Mouse (Mus musculus) naive thymus-derived CD4-positive, alpha-beta T cell, adult 2 months (primary cell): ENCODE data around the gene Arhgap19.

Source experiments
- DNase-seq: peaks from one replicate; pipeline ENCODE4 v3.0.0-alpha.2; 2011; ENCODE audit warnings: low read depth

The Arhgap19 gene

GRCm38 (mm10) chr19:41738429-41738805 lies 63.4 kb downstream of the Arhgap19 start:
- no peak for DNase-seq

DNA sequence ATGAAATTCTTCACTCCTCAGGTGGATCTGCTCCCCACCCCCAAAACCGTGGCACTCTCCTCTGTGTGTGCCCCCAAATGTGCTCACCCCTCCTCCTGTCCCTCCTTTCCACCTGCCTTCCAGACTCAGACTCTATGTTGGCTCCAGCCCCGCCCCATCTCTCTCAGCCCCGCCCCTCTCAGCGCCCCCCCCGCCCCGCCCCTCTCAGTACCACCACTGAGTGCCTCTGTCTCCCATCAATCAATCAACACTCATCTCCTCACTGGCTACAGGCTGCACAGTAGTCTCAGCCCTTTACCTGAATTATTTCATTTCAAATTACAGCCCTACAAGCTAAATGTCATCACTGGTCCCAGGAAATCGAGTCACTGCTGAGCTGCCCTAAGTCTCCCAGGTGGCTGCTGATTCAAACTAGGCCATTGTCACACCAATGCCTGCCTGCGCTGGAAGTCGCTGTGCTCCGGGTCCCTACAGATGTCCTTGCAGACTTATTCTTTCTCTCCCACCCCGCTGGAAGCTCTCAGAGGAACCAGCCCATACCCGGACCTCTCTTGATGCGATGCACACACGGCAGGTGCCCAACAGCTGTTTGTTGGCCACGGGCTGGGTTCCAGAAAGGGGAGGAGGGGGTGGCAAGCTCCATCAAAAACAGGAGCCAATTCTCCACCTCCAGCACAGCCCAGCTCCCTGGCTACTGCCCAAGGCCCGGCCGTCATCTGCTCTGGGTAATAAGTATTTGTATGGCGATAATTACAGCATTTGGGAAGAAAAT lies 64.0 kb downstream of the Arhgap19 start:
- no peak for DNase-seq

GRCm38 (mm10) chr19:41734685-41735084 lies 67.2 kb downstream of the Arhgap19 start:
- DNase-seq = no peak

- DNase-seq = no peak
Observed at GRCm38 (mm10) chr19:41725491-41725890, 76.4 kb downstream of the Arhgap19 start.

DNA sequence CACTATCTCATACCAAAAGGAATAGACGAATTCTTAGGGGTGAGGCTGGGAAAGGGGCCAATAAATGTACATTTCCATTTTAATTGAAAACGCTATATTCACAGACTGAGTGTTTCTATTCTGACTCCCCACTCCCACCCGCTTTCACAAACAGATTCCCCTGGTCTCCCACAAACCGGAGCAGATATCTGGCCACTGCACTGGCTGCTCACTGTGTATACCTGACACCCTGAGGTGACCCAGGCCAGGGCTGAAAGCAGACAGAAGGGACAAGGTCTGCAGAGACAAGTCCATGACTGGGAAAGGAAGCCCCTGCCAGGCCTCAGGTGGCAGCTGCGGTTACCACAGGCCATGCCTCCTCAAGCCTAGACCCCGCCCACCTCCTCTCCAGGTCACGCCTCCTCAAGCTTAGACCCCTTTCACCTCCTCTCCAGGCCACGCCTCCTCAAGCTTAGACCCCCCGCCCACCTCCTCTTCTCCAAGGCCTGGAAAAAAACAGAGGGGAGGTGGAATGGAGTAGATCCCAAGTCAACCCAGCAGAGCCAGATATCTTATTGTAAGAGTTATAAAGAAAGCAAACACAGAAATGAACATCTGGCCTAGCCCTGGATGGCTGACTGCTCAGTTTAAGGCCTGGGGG lies 76.9 kb downstream of the Arhgap19 start:
- no peak for DNase-seq

DNA sequence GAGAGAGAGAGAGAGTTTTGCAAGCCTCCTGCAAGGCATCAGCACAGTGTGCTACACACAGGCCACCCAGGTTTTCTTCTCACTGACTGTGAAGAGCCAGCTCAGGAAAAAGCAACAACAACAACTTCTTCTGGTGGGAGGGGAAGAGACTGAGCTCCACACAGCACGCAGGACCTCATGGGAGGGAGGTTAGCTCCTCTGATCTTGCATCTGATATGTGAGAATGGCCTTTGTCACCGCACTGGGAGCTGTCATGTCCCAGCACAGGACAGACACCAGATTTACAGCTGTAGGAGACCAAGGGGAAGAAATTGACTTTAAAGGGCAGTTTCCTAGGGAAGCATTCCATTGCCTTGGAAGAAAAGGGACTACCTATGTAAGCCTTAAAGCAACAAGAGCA lies 78.5 kb downstream of the Arhgap19 start:
- no peak for DNase-seq

- no peak for DNase-seq
Observed at GRCm38 (mm10) chr19:41719436-41719835, 82.4 kb downstream of the Arhgap19 start.
